Mouse (Mus musculus) common myeloid progenitor, adult 5-6 weeks (primary cell): ENCODE measurements around the gene Gjb4. TPM values are rescaled to one million over a fixed set of nuclear protein-coding genes. Genes with fewer than 3 reads are reported as not detected.

Source experiments
- ATAC-seq: replicated peaks from 2 replicates; pipeline ENCODE4 v1.8.0; 2016; ENCODE audit warnings: low read depth, mild to moderate bottlenecking, moderate TSS enrichment, inconsistent platforms; ENCODE audit not compliant: poor library complexity, severe bottlenecking
- total RNA-seq: library from RNA; stranded (forward); fragments of 200-1000, 187-1606 nt; gene quantifications from 2 replicates; pipeline ENCODE4 v1.2.3, GENCODE M21; 2017

The Gjb4 gene
- total RNA-seq, 1 experiment from 2014 or later, result not detected

- ATAC-seq, result no peak
Observed at GRCm38 (mm10) chr4:127354506-127355485, 915 bp upstream of the Gjb4 start.

GRCm38 (mm10) chr4:127352594-127352993 is 1.3 kb downstream of the Gjb4 start:
- ATAC-seq, result no peak

GRCm38 (mm10) chr4:127349560-127350300 is 4.2 kb downstream of the Gjb4 start:
- ATAC-seq, result no peak

- ATAC-seq, result no peak
Observed at GRCm38 (mm10) chr4:127345000-127345399, 8.9 kb downstream of the Gjb4 start.

- no peak for ATAC-seq
Observed at GRCm38 (mm10) chr4:127341372-127341771, 12.5 kb downstream of the Gjb4 start.

GRCm38 (mm10) chr4:127337668-127338067 is 16.2 kb downstream of the Gjb4 start:
- no peak for ATAC-seq

GRCm38 (mm10) chr4:127334870-127335504 is 18.9 kb downstream of the Gjb4 start:
- ATAC-seq, result no peak

GRCm38 (mm10) chr4:127331171-127331570 is 22.7 kb downstream of the Gjb4 start:
- no peak for ATAC-seq

- ATAC-seq, result peak; percentile 30
Observed at GRCm38 (mm10) chr4:127330181-127331100, 23.4 kb downstream of the Gjb4 start, which contains the start of gene Gjb3. TSS of gene Gjb3 (minus strand) at chr4:127330844.

GRCm38 (mm10) chr4:127329751-127330150 is 24.1 kb downstream of the Gjb4 start:
- no peak for ATAC-seq

- no peak for ATAC-seq
Observed at GRCm38 (mm10) chr4:127329046-127329445, 24.8 kb downstream of the Gjb4 start.

GRCm38 (mm10) chr4:127328378-127328777 is 25.5 kb downstream of the Gjb4 start:
- no peak for ATAC-seq

GRCm38 (mm10) chr4:127327749-127328148 is 26.1 kb downstream of the Gjb4 start:
- peak; percentile 71 for ATAC-seq

- no peak for ATAC-seq
Observed at GRCm38 (mm10) chr4:127327258-127327657, 26.6 kb downstream of the Gjb4 start.

- no peak for ATAC-seq
Observed at GRCm38 (mm10) chr4:127325276-127325675, 28.6 kb downstream of the Gjb4 start.

GRCm38 (mm10) chr4:127324759-127325158 is 29.1 kb downstream of the Gjb4 start:
- ATAC-seq, result peak; percentile 75

GRCm38 (mm10) chr4:127324296-127324695 is 29.6 kb downstream of the Gjb4 start:
- ATAC-seq, result no peak

- no peak for ATAC-seq
Observed at GRCm38 (mm10) chr4:127323651-127324050, 30.2 kb downstream of the Gjb4 start.

GRCm38 (mm10) chr4:127319613-127320012 is 34.3 kb downstream of the Gjb4 start:
- peak; percentile 81 for ATAC-seq
